Mouse (Mus musculus): ENCODE data around the gene Itga9. TPM values are rescaled to one million over a fixed set of nuclear protein-coding genes. Genes with fewer than 3 reads are reported as not detected.
A peak's percentile ranks its signal among the peaks of the same experiment; 100 is the strongest.

Itga9 gene
- 2.6 and 3.3 TPM in 2 replicates for total RNA-seq (2014; rRNA removed)
- 0.57 and 0.99 TPM in 2 replicates for polyA plus RNA-seq (2015; fragmentation: Nextera tagmentation; extraction: Ambion mirVana)

GRCm38 (mm10) chr9:118606148-118606816 lies at the start of gene Itga9:
Itga9 (plus strand) TSS chr9:118606690.
- TF ChIP-seq CTCF (IDR thresholded peaks at IDR 0.05; ENCODE audit: low read depth), result peak; percentile 72
- no peaks in the 10 kb centered on the region for H3K36me3 ChIP-seq (ENCODE audit: insufficient read depth)
- H3K9ac ChIP-seq, result peak within 1 kb of the TSS; percentile 53
- H3K4me3 ChIP-seq (ENCODE audit: low read depth, low read length), result peak within 1 kb of the TSS; percentile 52
- ATAC-seq (peak; percentile 84), DNase-seq (peak; percentile 76)
- H3K4me2 ChIP-seq (ENCODE audit: low read depth), result peak within 1 kb of the TSS; percentile 99
- H3K4me1 ChIP-seq (ENCODE audit: insufficient read depth), result no peaks in the 10 kb centered on the region
- H3K9me3 ChIP-seq (ENCODE audit: low read length), result no peaks in the 10 kb centered on the region
- 9% methylated on average over 42 of the region's 42 CpGs for WGBS
- no peak within 1 kb of the TSS for H3K27ac ChIP-seq (ENCODE audit: low read depth, low read length)
- peaks cover 10% of the 10 kb centered on the region for H3K27me3 ChIP-seq (ENCODE audit: insufficient read depth, low read length)

- Histone ChIP-seq H3K4me3 (ENCODE audit: low read depth, low read length) (no peak overlapping the region), H3K9ac (no peak overlapping the region), H3K9me3 (ENCODE audit: low read length) (no peaks in the 10 kb centered on the region), H3K36me3 (ENCODE audit: insufficient read depth) (peaks cover 80% of the 10 kb centered on the region), H3K27me3 (ENCODE audit: insufficient read depth, low read length) (no peaks in the 10 kb centered on the region), H3K27ac (ENCODE audit: low read depth, low read length) (no peak overlapping the region), H3K4me2 (ENCODE audit: low read depth) (no peak overlapping the region), H3K4me1 (ENCODE audit: insufficient read depth) (no peaks in the 10 kb centered on the region)
- 64% methylated on average over 24 of the region's 24 CpGs for WGBS
- no peak for TF ChIP-seq CTCF (IDR thresholded peaks at IDR 0.05; ENCODE audit: low read depth)
- ATAC-seq, result peak; percentile 59
- peak; percentile 28 for DNase-seq
These were observed 49.3 kb upstream of the Itga9 start for GRCm38 (mm10) chr9:118556951-118557780.

GRCm38 (mm10) chr9:118563356-118563755 lies 43.1 kb upstream of the Itga9 start:
- no peaks in the 10 kb centered on the region for H3K9me3 ChIP-seq (ENCODE audit: low read length)
- H3K9ac ChIP-seq, result no peak overlapping the region
- H3K4me1 ChIP-seq (ENCODE audit: insufficient read depth), result no peaks in the 10 kb centered on the region
- H3K4me3 ChIP-seq (ENCODE audit: low read depth, low read length), result no peak overlapping the region
- TF ChIP-seq CTCF (IDR thresholded peaks at IDR 0.05; ENCODE audit: low read depth), result no peak
- no peak overlapping the region for H3K4me2 ChIP-seq (ENCODE audit: low read depth)
- H3K27me3 ChIP-seq (ENCODE audit: insufficient read depth, low read length), result no peaks in the 10 kb centered on the region
- no peak for ATAC-seq
- DNase-seq, result no peak
- H3K27ac ChIP-seq (ENCODE audit: low read depth, low read length), result no peak overlapping the region
- 97% methylated on average over 11 of the region's 11 CpGs for WGBS
- H3K36me3 ChIP-seq (ENCODE audit: insufficient read depth), result peaks cover 85% of the 10 kb centered on the region

GRCm38 (mm10) chr9:118563866-118564265 lies 42.6 kb upstream of the Itga9 start:
- no peak overlapping the region for H3K4me3 ChIP-seq (ENCODE audit: low read depth, low read length)

GRCm38 (mm10) chr9:118564696-118565095 lies 41.8 kb upstream of the Itga9 start:
- Histone ChIP-seq H3K9me3 (ENCODE audit: low read length) (no peaks in the 10 kb centered on the region), H3K27ac (ENCODE audit: low read depth, low read length) (no peak overlapping the region), H3K4me1 (ENCODE audit: insufficient read depth) (no peaks in the 10 kb centered on the region), H3K27me3 (ENCODE audit: insufficient read depth, low read length) (no peaks in the 10 kb centered on the region), H3K4me3 (ENCODE audit: low read depth, low read length) (no peak overlapping the region), H3K4me2 (ENCODE audit: low read depth) (no peak overlapping the region), H3K9ac (no peak overlapping the region), H3K36me3 (ENCODE audit: insufficient read depth) (peaks cover 81% of the 10 kb centered on the region)
- no peak for TF ChIP-seq CTCF (IDR thresholded peaks at IDR 0.05; ENCODE audit: low read depth)
- 93% methylated on average over 16 of the region's 16 CpGs for WGBS
- DNase-seq (no peak), ATAC-seq (no peak)

More at GRCm38 (mm10) chr9:118563866-118564265, 42.6 kb upstream of the Itga9 start:
- Histone ChIP-seq H3K9me3 (ENCODE audit: low read length) (no peaks in the 10 kb centered on the region), H3K9ac (no peak overlapping the region), H3K4me1 (ENCODE audit: insufficient read depth) (no peaks in the 10 kb centered on the region), H3K27ac (ENCODE audit: low read depth, low read length) (no peak overlapping the region), H3K27me3 (ENCODE audit: insufficient read depth, low read length) (no peaks in the 10 kb centered on the region), H3K4me2 (ENCODE audit: low read depth) (no peak overlapping the region), H3K36me3 (ENCODE audit: insufficient read depth) (peaks cover 81% of the 10 kb centered on the region)
- 96% methylated on average over 7 of the region's 7 CpGs for WGBS
- no peak for ATAC-seq
- no peak for DNase-seq
- no peak for TF ChIP-seq CTCF (IDR thresholded peaks at IDR 0.05; ENCODE audit: low read depth)

- DNase-seq, result no peak
- WGBS, result 65% methylated on average over 6 of the region's 6 CpGs
These were observed 37.2 kb upstream of the Itga9 start for GRCm38 (mm10) chr9:118569328-118569727.

GRCm38 (mm10) chr9:118570865-118571264 lies 35.6 kb upstream of the Itga9 start:
- Histone ChIP-seq H3K36me3 (ENCODE audit: insufficient read depth) (peaks cover 73% of the 10 kb centered on the region), H3K27me3 (ENCODE audit: insufficient read depth, low read length) (no peaks in the 10 kb centered on the region), H3K9ac (no peak overlapping the region), H3K4me1 (ENCODE audit: insufficient read depth) (no peaks in the 10 kb centered on the region), H3K4me2 (ENCODE audit: low read depth) (no peak overlapping the region), H3K9me3 (ENCODE audit: low read length) (no peaks in the 10 kb centered on the region), H3K4me3 (ENCODE audit: low read depth, low read length) (no peak overlapping the region), H3K27ac (ENCODE audit: low read depth, low read length) (no peak overlapping the region)
- no peak for ATAC-seq
- no peak for DNase-seq
- peak; percentile 30 for TF ChIP-seq CTCF (IDR thresholded peaks at IDR 0.05; ENCODE audit: low read depth)
- WGBS, result 78% methylated on average over 4 of the region's 4 CpGs

More at GRCm38 (mm10) chr9:118569328-118569727, 37.2 kb upstream of the Itga9 start:
- Histone ChIP-seq H3K9me3 (ENCODE audit: low read length) (no peaks in the 10 kb centered on the region), H3K9ac (no peak overlapping the region), H3K4me2 (ENCODE audit: low read depth) (no peak overlapping the region), H3K4me3 (ENCODE audit: low read depth, low read length) (no peak overlapping the region), H3K36me3 (ENCODE audit: insufficient read depth) (peaks cover 77% of the 10 kb centered on the region), H3K27ac (ENCODE audit: low read depth, low read length) (no peak overlapping the region), H3K4me1 (ENCODE audit: insufficient read depth) (no peaks in the 10 kb centered on the region), H3K27me3 (ENCODE audit: insufficient read depth, low read length) (no peaks in the 10 kb centered on the region)
- ATAC-seq, result no peak
- TF ChIP-seq CTCF (IDR thresholded peaks at IDR 0.05; ENCODE audit: low read depth), result no peak

Measured in forebrain, postnatal 0 days (tissue).